Mouse (Mus musculus) heart, embryonic 13.5 days (tissue): ENCODE results near the gene Cxcr6. TPM values are rescaled to one million over a fixed set of nuclear protein-coding genes. Genes with fewer than 3 reads are reported as not detected.

ENCODE experiments used
- ATAC-seq: fragments of 200-750 bp; cut with Nextera tagmentation; 2 replicates; pipeline ENCODE4 v1.8.0; 2017; ENCODE audit warnings: moderate TSS enrichment; ENCODE audit not compliant: insufficient number of reproducible peaks, low FRiP score, low TSS enrichment; ENCODE audit errors: extremely low read depth
- H3K27ac ChIP-seq: fragments of 300-500 bp; sonication (generic); replicated peaks from 2 replicates; pipeline ENCODE4 v1.5.1; 2015; ENCODE audit warnings: moderate library complexity, mild to moderate bottlenecking, inconsistent platforms
- H3K27me3 ChIP-seq: fragments of 300-500 bp; sonication (generic); replicated peaks from 2 replicates; pipeline ENCODE4 v1.6.1; 2015; ENCODE audit warnings: mild to moderate bottlenecking, inconsistent platforms
- H3K36me3 ChIP-seq: fragments of 300-500 bp; sonication (generic); 2 replicates; pipeline ENCODE4 v1.6.1; 2015; ENCODE audit warnings: mild to moderate bottlenecking, inconsistent platforms
- H3K4me1 ChIP-seq: fragments of 300-500 bp; sonication (generic); 2 replicates; pipeline ENCODE4 v1.6.1; 2015; ENCODE audit warnings: inconsistent platforms
- H3K4me2 ChIP-seq: fragments of 300-500 bp; sonication (generic); 2 replicates; pipeline ENCODE4 v1.6.1; 2015; ENCODE audit warnings: inconsistent platforms, mild to moderate bottlenecking, moderate library complexity
- H3K4me3 ChIP-seq: fragments of 300-500 bp; sonication (generic); 2 replicates; pipeline ENCODE4 v1.5.1; 2015; ENCODE audit warnings: moderate library complexity, mild to moderate bottlenecking, inconsistent platforms
- H3K9ac ChIP-seq: fragments of 300-500 bp; sonication (generic); 2 replicates; pipeline ENCODE4 v1.6.1; 2015; ENCODE audit warnings: inconsistent platforms, mild to moderate bottlenecking, moderate library complexity
- H3K9me3 ChIP-seq: fragments of 300-500 bp; sonication (generic); 2 replicates; pipeline ENCODE4 v1.6.1; 2016; ENCODE audit warnings: inconsistent platforms
- WGBS: fragments of 180-500 bp; shearing (Covaris S2); methylation state at CpG from one replicate; pipeline ENCODE4 v1.1.7; 2015; ENCODE audit warnings: mixed read lengths; 5-methylcytosine and 5-hydroxymethylcytosine counted together
- polyA plus RNA-seq: library from polyadenylated mRNA; unstranded; fragments of >200 nt; fragmentation: Nextera tagmentation; extraction: Ambion mirVana; gene quantifications from 2 replicates; pipeline ENCODE4 v1.2.1, GENCODE M21; 2015

Cxcr6 gene
- polyA plus RNA-seq, 1 experiment from 2014 or later, result 0.17 TPM

DNA sequence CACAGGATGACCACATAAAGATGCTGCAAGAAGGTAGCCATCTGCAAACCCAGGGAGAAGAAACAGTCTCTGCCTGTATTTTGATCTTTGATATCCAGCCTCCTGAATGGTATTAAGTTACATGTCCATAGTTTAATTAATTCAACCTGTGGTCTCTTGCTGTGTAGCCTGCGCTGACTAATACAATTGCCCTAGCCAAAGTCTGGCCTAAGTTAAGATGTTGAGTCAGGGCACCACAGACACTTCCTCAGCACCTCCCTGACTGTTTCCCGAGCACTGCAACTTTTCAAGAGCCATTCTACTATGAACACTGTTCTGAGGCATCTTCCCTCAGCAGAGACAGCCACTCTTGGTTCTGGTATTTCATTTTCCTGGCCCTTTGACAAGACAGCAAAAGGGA is 12.3 kb downstream of the Cxcr6 start:
- H3K4me3 ChIP-seq, result no peak overlapping the region

GRCm38 (mm10) chr9:123826631-123827030 is 20.4 kb downstream of the Cxcr6 start:
- H3K9me3 ChIP-seq, result no peaks in the 10 kb centered on the region
- no peaks in the 10 kb centered on the region for H3K4me1 ChIP-seq
- ATAC-seq, result no peak
- H3K27ac ChIP-seq, result no peak overlapping the region
- H3K4me2 ChIP-seq, result no peak overlapping the region
- peaks cover 95% of the 10 kb centered on the region for H3K36me3 ChIP-seq
- 86% methylated on average over 3 of the region's 3 CpGs for WGBS
- no peak overlapping the region for H3K9ac ChIP-seq
- no peak overlapping the region for H3K4me3 ChIP-seq
- H3K27me3 ChIP-seq, result no peaks in the 10 kb centered on the region

More for the DNA sequence above, 12.3 kb downstream of the Cxcr6 start:
- 90% methylated on average over 2 of the region's 2 CpGs for WGBS
- Histone ChIP-seq H3K36me3 (peaks cover 97% of the 10 kb centered on the region), H3K4me2 (no peak overlapping the region), H3K9ac (no peak overlapping the region), H3K27ac (no peak overlapping the region), H3K9me3 (no peaks in the 10 kb centered on the region), H3K27me3 (no peaks in the 10 kb centered on the region), H3K4me1 (peaks cover 8% of the 10 kb centered on the region)
- ATAC-seq, result no peak

DNA sequence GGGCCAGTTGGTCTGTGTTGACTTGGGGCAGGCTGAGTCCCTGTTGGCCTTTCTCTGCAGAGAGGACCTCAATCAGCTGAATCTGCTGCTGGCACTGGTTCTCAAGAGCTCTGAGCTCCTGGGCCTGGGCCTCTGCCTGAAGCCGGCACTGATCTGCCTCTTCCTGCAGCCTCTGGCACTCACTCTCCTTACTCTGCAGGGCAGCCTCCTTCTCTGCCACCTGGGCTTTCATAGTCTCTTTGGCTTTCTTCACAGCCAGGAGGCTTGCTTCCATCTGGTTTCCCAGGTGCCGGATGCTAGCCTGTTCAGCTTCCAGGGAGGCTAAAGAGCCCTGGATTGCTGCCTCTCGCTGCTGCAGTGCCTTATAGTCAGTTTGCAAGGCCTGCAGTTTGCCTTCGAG is 22.6 kb downstream of the Cxcr6 start:
- WGBS, result 83% methylated on average over 4 of the region's 4 CpGs
- no peak overlapping the region for H3K4me3 ChIP-seq
- H3K4me1 ChIP-seq, result no peaks in the 10 kb centered on the region
- H3K27me3 ChIP-seq, result no peaks in the 10 kb centered on the region
- no peak overlapping the region for H3K4me2 ChIP-seq
- no peak for ATAC-seq
- no peak overlapping the region for H3K9ac ChIP-seq
- peaks cover 90% of the 10 kb centered on the region for H3K36me3 ChIP-seq
- H3K9me3 ChIP-seq, result no peaks in the 10 kb centered on the region
- H3K27ac ChIP-seq, result no peak overlapping the region

GRCm38 (mm10) chr9:123835851-123836250 is 29.6 kb downstream of the Cxcr6 start:
- ATAC-seq, result no peak
- no peaks in the 10 kb centered on the region for H3K4me1 ChIP-seq
- peaks cover 90% of the 10 kb centered on the region for H3K36me3 ChIP-seq
- WGBS, result 73% methylated on average over 3 of the region's 3 CpGs
- H3K9ac ChIP-seq, result no peak overlapping the region
- H3K4me3 ChIP-seq, result no peak overlapping the region
- H3K4me2 ChIP-seq, result no peak overlapping the region
- no peaks in the 10 kb centered on the region for H3K9me3 ChIP-seq
- no peak overlapping the region for H3K27ac ChIP-seq
- no peaks in the 10 kb centered on the region for H3K27me3 ChIP-seq

- no peaks in the 10 kb centered on the region for H3K27me3 ChIP-seq
- no peak overlapping the region for H3K4me3 ChIP-seq
- ATAC-seq, result no peak
- no peaks in the 10 kb centered on the region for H3K9me3 ChIP-seq
- H3K4me1 ChIP-seq, result peaks cover 21% of the 10 kb centered on the region
- H3K9ac ChIP-seq, result no peak overlapping the region
- WGBS, result 86% methylated on average over 6 of the region's 6 CpGs
- H3K4me2 ChIP-seq, result no peak overlapping the region
- no peak overlapping the region for H3K27ac ChIP-seq
- H3K36me3 ChIP-seq, result peaks cover 79% of the 10 kb centered on the region
These were observed 34.0 kb downstream of the Cxcr6 start for GRCm38 (mm10) chr9:123840243-123840642.

GRCm38 (mm10) chr9:123844468-123844867 is 38.2 kb downstream of the Cxcr6 start:
- peaks cover 40% of the 10 kb centered on the region for H3K36me3 ChIP-seq
- H3K4me3 ChIP-seq, result 0 out of 2 replicates have a peak overlapping the region, but pooled peaks have one; percentile 4
- H3K27me3 ChIP-seq, result no peaks in the 10 kb centered on the region
- H3K9me3 ChIP-seq, result no peaks in the 10 kb centered on the region
- H3K4me2 ChIP-seq, result peak overlapping the region; percentile 52
- H3K27ac ChIP-seq, result peak overlapping the region; percentile 94
- H3K4me1 ChIP-seq, result peaks cover 40% of the 10 kb centered on the region
- WGBS, result 52% methylated on average over 3 of the region's 3 CpGs
- H3K9ac ChIP-seq, result peak overlapping the region; percentile 17; the same call in 1 of the 2 replicates
- ATAC-seq, result no peak

- no peaks in the 10 kb centered on the region for H3K27me3 ChIP-seq
- ATAC-seq, result peak; percentile 64; the same call in 1 of the 2 replicates
- H3K4me1 ChIP-seq, result peaks cover 47% of the 10 kb centered on the region
- peaks cover 34% of the 10 kb centered on the region for H3K36me3 ChIP-seq
- peak overlapping the region; percentile 52 for H3K4me2 ChIP-seq
- 0 out of 2 replicates have a peak overlapping the region, but pooled peaks have one; percentile 4 for H3K4me3 ChIP-seq
- H3K9me3 ChIP-seq, result no peaks in the 10 kb centered on the region
- peak overlapping the region; percentile 47; the same call in 1 of the 2 replicates for H3K9ac ChIP-seq
- H3K27ac ChIP-seq, result peak overlapping the region; percentile 94
- 13% methylated on average over 3 of the region's 3 CpGs for WGBS
These were observed 38.8 kb downstream of the Cxcr6 start for GRCm38 (mm10) chr9:123845120-123845519.

- Histone ChIP-seq H3K36me3 (peaks cover 20% of the 10 kb centered on the region), H3K4me3 (no peak overlapping the region), H3K27ac (peak overlapping the region; percentile 94), H3K4me2 (no peak overlapping the region), H3K27me3 (no peaks in the 10 kb centered on the region), H3K4me1 (peaks cover 56% of the 10 kb centered on the region), H3K9ac (no peak overlapping the region), H3K9me3 (no peaks in the 10 kb centered on the region)
- no peak for ATAC-seq
- 39% methylated on average over 1 of the region's 1 CpGs for WGBS
These were observed 40.2 kb downstream of the Cxcr6 start for GRCm38 (mm10) chr9:123846490-123846889.

- peak overlapping the region; percentile 92; the same call in 1 of the 2 replicates for H3K9ac ChIP-seq
These were observed 43.9 kb downstream of the Cxcr6 start for GRCm38 (mm10) chr9:123849976-123850695.

DNA sequence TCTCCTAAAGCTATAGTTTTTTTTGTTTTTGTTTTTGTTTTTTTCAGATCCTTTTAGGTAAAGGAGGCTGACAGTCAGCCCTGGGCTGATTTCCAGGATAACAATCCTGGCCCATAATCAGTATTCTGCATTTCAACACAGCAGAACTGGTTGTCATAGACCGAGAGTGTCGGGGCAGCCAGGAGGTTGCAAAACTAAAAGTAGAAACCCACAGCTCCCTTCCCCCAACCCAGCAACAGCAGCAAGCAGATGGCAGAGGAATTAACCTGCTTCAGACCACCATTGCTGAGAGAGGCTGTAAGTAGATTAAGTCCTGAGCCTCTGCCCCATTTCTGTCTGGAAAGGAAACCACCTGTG is 44.4 kb downstream of the Cxcr6 start:
- Histone ChIP-seq H3K36me3 (no peaks in the 10 kb centered on the region), H3K9me3 (no peaks in the 10 kb centered on the region), H3K4me2 (peak overlapping the region; percentile 85), H3K27ac (peak overlapping the region; percentile 95), H3K4me3 (peak overlapping the region; percentile 83), H3K27me3 (no peaks in the 10 kb centered on the region), H3K4me1 (peaks cover 35% of the 10 kb centered on the region), H3K9ac (peak overlapping the region; percentile 92)
- 5% methylated on average over 2 of the region's 2 CpGs for WGBS
- ATAC-seq, result no peak

More at GRCm38 (mm10) chr9:123849976-123850695, 43.9 kb downstream of the Cxcr6 start:
- H3K27ac ChIP-seq, result peak overlapping the region; percentile 95
- H3K4me2 ChIP-seq, result peak overlapping the region; percentile 85
- H3K27me3 ChIP-seq, result no peaks in the 10 kb centered on the region
- no peaks in the 10 kb centered on the region for H3K36me3 ChIP-seq
- H3K4me3 ChIP-seq, result peak overlapping the region; percentile 83
- ATAC-seq, result no peak
- H3K9me3 ChIP-seq, result no peaks in the 10 kb centered on the region
- WGBS, result 61% methylated on average over 2 of the region's 2 CpGs
- H3K4me1 ChIP-seq, result peaks cover 40% of the 10 kb centered on the region

- H3K9me3 ChIP-seq, result no peaks in the 10 kb centered on the region
- H3K27ac ChIP-seq, result peak overlapping the region; percentile 95
- WGBS, result under 1% methylated on average over 27 of the region's 27 CpGs
- H3K4me2 ChIP-seq, result peak overlapping the region; percentile 85
- H3K27me3 ChIP-seq, result no peaks in the 10 kb centered on the region
- ATAC-seq, result peak; percentile 43; the same call in 1 of the 2 replicates
- peaks cover 30% of the 10 kb centered on the region for H3K4me1 ChIP-seq
- peak overlapping the region; percentile 83 for H3K4me3 ChIP-seq
- peak overlapping the region; percentile 92 for H3K9ac ChIP-seq
- H3K36me3 ChIP-seq, result no peaks in the 10 kb centered on the region
These were observed 44.9 kb downstream of the Cxcr6 start for GRCm38 (mm10) chr9:123851062-123851712.
